Mouse (Mus musculus): ENCODE data around the gene Gm44503. TPM values are rescaled to one million over a fixed set of nuclear protein-coding genes. Genes with fewer than 3 reads are reported as not detected.

Gm44503 gene
- total RNA-seq (2021): under 1 TPM; 0.31 to 0.34 TPM
- polyA plus RNA-seq (2012; rRNA removed): not detected in 2 replicates
- long read RNA-seq: 0 reads

DNA sequence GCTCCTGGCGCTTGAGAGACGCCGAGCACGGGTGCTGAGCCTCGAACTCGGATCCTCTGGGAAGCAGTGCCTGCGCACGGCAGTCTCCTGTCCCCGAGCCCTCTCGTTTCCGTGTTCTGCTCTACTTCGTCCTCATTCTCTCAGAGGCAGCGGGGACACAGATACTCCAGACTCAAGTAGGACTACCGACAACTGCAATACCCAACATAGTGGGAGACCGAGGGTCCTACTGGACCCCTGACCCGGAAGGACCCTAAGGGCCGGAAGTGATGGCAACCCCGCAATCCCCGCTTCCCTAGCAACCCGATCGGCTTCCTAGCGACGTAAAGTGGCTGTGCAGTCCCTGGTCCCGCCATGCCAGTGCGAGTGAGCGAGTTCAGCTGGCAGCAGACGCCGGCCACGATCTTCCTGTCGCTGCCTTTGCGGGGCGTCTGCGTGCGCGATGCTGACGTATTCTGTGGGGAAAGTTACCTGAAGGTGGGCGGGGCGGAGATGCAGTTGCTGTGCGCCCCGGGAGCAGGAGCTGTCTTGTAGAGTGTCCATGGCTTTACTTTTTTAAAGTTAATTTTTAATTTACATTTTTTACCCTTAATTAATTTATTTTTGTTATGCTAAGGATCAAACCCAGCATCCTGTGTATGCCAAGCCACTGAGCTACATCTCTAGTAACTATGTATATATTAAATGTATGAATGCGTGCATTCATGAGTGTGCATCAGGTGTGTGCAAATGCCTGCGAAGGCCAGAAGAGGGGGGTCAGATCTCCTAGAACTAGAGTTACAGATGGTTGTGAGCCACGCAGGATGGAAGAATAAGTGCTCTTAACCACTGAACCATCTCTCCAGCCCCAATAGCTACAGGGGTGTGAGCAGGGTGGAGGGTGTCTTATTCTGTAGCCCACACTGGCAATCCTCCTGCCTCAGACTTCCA lies at the start of gene Gm44503, which contains the start of gene Dyx1c1:
TSS of gene Gm44503 (plus strand) at position 332 of the 930 bp plus-strand sequence.
TSS of gene Dyx1c1 (plus strand) at position 265 of the 930 bp plus-strand sequence.
- Histone ChIP-seq H3K4me1 (ENCODE audit: control insufficient read depth, insufficient read depth, low read length) (no peaks in the 10 kb centered on the region), H3K9ac (ENCODE audit: low read depth, low read length) (peak within 1 kb of the TSS; percentile 68), H3K4me3 (peak within 1 kb of the TSS; percentile 62), H3K79me2 (replicated peaks; ENCODE audit: control insufficient read depth, insufficient read depth, low read length) (no peaks in the 10 kb centered on the region), H3K27me3 (ENCODE audit: control insufficient read depth, insufficient read depth, low read length) (no peaks in the 10 kb centered on the region), H3K27ac (peak within 1 kb of the TSS; percentile 48), H3K36me3 (ENCODE audit: control insufficient read depth, insufficient read depth, low read length) (no peaks in the 10 kb centered on the region)
- WGBS: 2% methylated on average over 43 of the region's 43 CpGs
- peak; percentile 73 to 77 for DNase-seq
- TF ChIP-seq EP300 (IDR thresholded peaks at IDR 0.05; ENCODE audit: insufficient read depth, low read depth, low read length) (no peak), POLR2A (IDR thresholded peaks at IDR 0.05; ENCODE audit: insufficient read depth, low read depth, low read length) (peak; percentile 58), CTCF (IDR thresholded peaks at IDR 0.05) (0 out of 2 replicates have a peak, but pooled peaks have one; percentile 14)
- intact Hi-C loops (cut with DNase I): no loop called here

DNA sequence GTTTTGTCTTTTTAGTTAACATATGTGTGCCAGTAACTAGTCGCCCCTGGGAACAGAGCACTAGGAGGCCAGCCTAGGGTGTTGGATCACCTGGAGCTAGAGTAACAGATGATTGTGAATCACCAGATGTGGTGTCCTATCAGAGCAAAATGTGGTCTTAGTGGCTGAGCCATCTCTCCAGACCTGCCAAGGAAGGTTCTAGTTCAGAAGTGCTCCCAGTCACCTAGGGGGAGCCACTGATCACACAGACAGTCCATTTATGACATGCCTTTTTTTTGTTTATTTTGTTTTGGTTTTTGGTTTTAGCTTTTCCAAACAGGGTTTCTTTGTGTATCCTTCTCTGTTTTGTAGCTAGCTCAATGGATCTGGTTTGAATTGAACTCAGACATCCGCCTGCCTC lies 47.3 kb upstream of the Gm44503 start:
- Histone ChIP-seq H3K4me1 (ENCODE audit: control insufficient read depth, insufficient read depth, low read length) (no peaks in the 10 kb centered on the region), H3K9ac (ENCODE audit: low read depth, low read length) (no peak overlapping the region), H3K4me3 (no peak overlapping the region), H3K36me3 (ENCODE audit: control insufficient read depth, insufficient read depth, low read length) (no peaks in the 10 kb centered on the region), H3K79me2 (replicated peaks; ENCODE audit: control insufficient read depth, insufficient read depth, low read length) (no peaks in the 10 kb centered on the region), H3K27me3 (ENCODE audit: control insufficient read depth, insufficient read depth, low read length) (no peaks in the 10 kb centered on the region), H3K27ac (no peak overlapping the region)
- 90% methylated on average over 2 of the region's 2 CpGs for whole genome bisulfite sequencing
- intact Hi-C loops (cut with DNase I): no loop called here
- TF ChIP-seq POLR2A (IDR thresholded peaks at IDR 0.05; ENCODE audit: insufficient read depth, low read depth, low read length): no peak
- no peak for TF ChIP-seq CTCF (IDR thresholded peaks at IDR 0.05)
- TF ChIP-seq EP300 (IDR thresholded peaks at IDR 0.05; ENCODE audit: insufficient read depth, low read depth, low read length): no peak
- DNase-seq: no peak

DNA sequence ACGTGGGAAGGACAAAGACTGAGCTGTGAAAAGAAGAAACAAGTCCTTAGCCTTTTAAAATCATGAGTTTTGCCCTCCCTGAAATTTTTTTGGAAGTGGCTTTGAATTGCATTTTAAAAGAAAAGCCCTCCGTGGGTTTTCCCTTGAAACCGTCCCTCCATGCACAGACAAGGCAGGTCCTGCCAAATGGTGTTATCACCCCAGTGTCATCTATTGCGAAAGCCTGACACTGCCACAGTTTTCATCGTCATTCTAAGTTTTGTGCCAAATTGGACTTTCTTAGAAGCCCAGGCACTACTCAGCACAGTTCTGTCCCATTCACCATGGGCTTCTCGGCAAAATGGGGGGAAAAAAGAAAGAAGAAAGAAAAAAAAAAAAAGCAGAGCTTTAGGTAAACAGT lies 45.1 kb upstream of the Gm44503 start:
- TF ChIP-seq CTCF (IDR thresholded peaks at IDR 0.05) (no peak), POLR2A (IDR thresholded peaks at IDR 0.05; ENCODE audit: insufficient read depth, low read depth, low read length) (no peak), EP300 (IDR thresholded peaks at IDR 0.05; ENCODE audit: insufficient read depth, low read depth, low read length) (no peak)
- Histone ChIP-seq H3K4me3 (no peak overlapping the region), H3K4me1 (ENCODE audit: control insufficient read depth, insufficient read depth, low read length) (no peaks in the 10 kb centered on the region), H3K36me3 (ENCODE audit: control insufficient read depth, insufficient read depth, low read length) (no peaks in the 10 kb centered on the region), H3K9ac (ENCODE audit: low read depth, low read length) (no peak overlapping the region), H3K79me2 (replicated peaks; ENCODE audit: control insufficient read depth, insufficient read depth, low read length) (no peaks in the 10 kb centered on the region), H3K27me3 (ENCODE audit: control insufficient read depth, insufficient read depth, low read length) (no peaks in the 10 kb centered on the region), H3K27ac (no peak overlapping the region)
- DNase-seq: no peak
- intact Hi-C loops (cut with DNase I): no loop called here
- 42% methylated on average over 6 of the region's 6 CpGs for WGBS

DNA sequence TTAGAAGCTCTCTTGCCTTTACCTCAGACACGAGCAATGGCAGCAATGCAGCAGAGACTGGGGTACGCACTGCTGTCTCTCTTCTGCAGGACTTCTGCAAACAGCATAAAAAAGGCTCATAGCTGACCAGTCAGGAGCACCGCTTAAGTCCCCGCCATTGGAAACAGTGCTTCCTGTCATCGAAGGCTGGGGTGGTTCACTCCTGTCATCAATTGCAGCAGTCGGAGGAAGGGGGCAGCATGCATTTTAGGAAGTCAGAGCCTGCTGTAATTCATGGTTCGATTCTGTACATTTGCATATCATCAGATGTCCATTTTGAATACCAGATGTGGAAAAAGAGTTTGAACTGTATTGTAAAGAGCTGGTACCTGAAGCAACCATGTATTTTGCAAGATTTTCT lies 42.9 kb upstream of the Gm44503 start:
- Histone ChIP-seq H3K36me3 (ENCODE audit: control insufficient read depth, insufficient read depth, low read length) (no peaks in the 10 kb centered on the region), H3K4me1 (ENCODE audit: control insufficient read depth, insufficient read depth, low read length) (no peaks in the 10 kb centered on the region), H3K79me2 (replicated peaks; ENCODE audit: control insufficient read depth, insufficient read depth, low read length) (no peaks in the 10 kb centered on the region), H3K27ac (no peak overlapping the region), H3K9ac (ENCODE audit: low read depth, low read length) (no peak overlapping the region), H3K4me3 (no peak overlapping the region), H3K27me3 (ENCODE audit: control insufficient read depth, insufficient read depth, low read length) (no peaks in the 10 kb centered on the region)
- WGBS: 35% methylated on average over 7 of the region's 7 CpGs
- no peak for DNase-seq
- no peak for TF ChIP-seq EP300 (IDR thresholded peaks at IDR 0.05; ENCODE audit: insufficient read depth, low read depth, low read length)
- no peak for TF ChIP-seq CTCF (IDR thresholded peaks at IDR 0.05)
- no peak for TF ChIP-seq POLR2A (IDR thresholded peaks at IDR 0.05; ENCODE audit: insufficient read depth, low read depth, low read length)
- intact Hi-C loops (cut with DNase I): no loop called here

DNA sequence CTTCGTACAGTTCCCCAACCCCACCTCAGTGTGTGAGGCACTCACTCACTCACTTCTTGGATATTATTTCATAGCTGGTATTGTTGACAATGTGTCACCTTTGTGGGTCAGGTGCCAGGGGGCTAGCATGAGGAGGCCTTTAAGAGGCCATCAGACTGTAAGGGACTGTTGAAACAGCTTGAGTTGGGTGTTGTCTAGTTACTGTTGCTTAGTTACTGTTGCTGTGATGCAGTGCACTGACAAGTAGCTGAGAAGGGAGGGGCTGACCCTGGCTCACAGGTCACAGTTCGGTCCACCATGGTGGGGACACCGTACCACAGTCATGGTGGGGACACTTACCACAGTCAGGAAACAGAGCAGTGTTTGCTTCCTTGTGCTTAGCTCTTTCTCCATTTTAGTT lies 35.6 kb upstream of the Gm44503 start:
- H3K4me3 ChIP-seq: no peak overlapping the region
- peaks cover 3% of the 10 kb centered on the region for H3K27me3 ChIP-seq (ENCODE audit: control insufficient read depth, insufficient read depth, low read length)
- no peak overlapping the region for H3K9ac ChIP-seq (ENCODE audit: low read depth, low read length)
- H3K36me3 ChIP-seq (ENCODE audit: control insufficient read depth, insufficient read depth, low read length): no peaks in the 10 kb centered on the region
- DNase-seq: no peak
- H3K27ac ChIP-seq: no peak overlapping the region
- intact Hi-C loops (cut with DNase I): no loop called here
- H3K4me1 ChIP-seq (ENCODE audit: control insufficient read depth, insufficient read depth, low read length): no peaks in the 10 kb centered on the region; the same call in 1 of the 2 replicates
- peaks cover 3% of the 10 kb centered on the region for H3K79me2 ChIP-seq (replicated peaks; ENCODE audit: control insufficient read depth, insufficient read depth, low read length)
- TF ChIP-seq EP300 (IDR thresholded peaks at IDR 0.05; ENCODE audit: insufficient read depth, low read depth, low read length): no peak
- no peak for TF ChIP-seq POLR2A (IDR thresholded peaks at IDR 0.05; ENCODE audit: insufficient read depth, low read depth, low read length)
- no peak for TF ChIP-seq CTCF (IDR thresholded peaks at IDR 0.05)
- WGBS: 88% methylated on average over 3 of the region's 3 CpGs
